Mouse (Mus musculus) CH12.LX (cell line): ENCODE measurements around the gene Actr2. TPM values are rescaled to one million over a fixed set of nuclear protein-coding genes. Genes with fewer than 3 reads are reported as not detected.

Experiments used
- DNase-seq: peaks from one replicate; pipeline ENCODE4 v3.0.0-alpha.2; 2013; ENCODE audit errors: extremely low read depth
- H3K27ac ChIP-seq: 2 replicates; pipeline ENCODE4 v1.5.1; 2012; ENCODE audit warnings: low read depth, mild to moderate bottlenecking, control low read depth, moderate library complexity; ENCODE audit not compliant: insufficient read depth
- H3K27me3 ChIP-seq: replicated peaks from 2 replicates; pipeline ENCODE3; 2012; ENCODE audit warnings: inconsistent platforms
- H3K36me3 ChIP-seq, 2 experiments: replicated peaks in 1 of 2; 2 replicates each; pipeline versions ENCODE3 to v1.6.1; 2012; ENCODE audit warnings: inconsistent platforms in 1 of 2, low read length in 1 of 2, mild to moderate bottlenecking in 1 of 2, mixed read lengths in 1 of 2, moderate library complexity in 1 of 2; ENCODE audit not compliant: control insufficient read depth in 1 of 2, insufficient read depth in 1 of 2
- H3K4me1 ChIP-seq, 2 experiments: 2 replicates each; pipeline ENCODE4 v1.6.1; 2012; ENCODE audit warnings: inconsistent platforms in 1 of 2, moderate library complexity in 1 of 2; ENCODE audit not compliant: insufficient read depth in 2 of 2, control insufficient read depth in 1 of 2
- H3K4me2 ChIP-seq: 2 replicates; pipeline ENCODE4 v1.6.1; 2012; ENCODE audit warnings: low read depth, mild to moderate bottlenecking, control low read depth; ENCODE audit not compliant: poor library complexity, insufficient read depth, severe bottlenecking
- H3K4me3 ChIP-seq, 3 experiments: fragments of 150-350 bp in 1 of 3; sonication (generic) in 1 of 3; replicated peaks in 1 of 3; 2 replicates each; pipeline versions ENCODE3 to v1.5.1; 2011 to 2012; ENCODE audit warnings: low read depth in 2 of 3, low read length in 2 of 3, mild to moderate bottlenecking in 2 of 3, moderate library complexity in 2 of 3, control low read depth in 1 of 3, improper control_type of control experiment in 1 of 3, inconsistent platforms in 1 of 3, mixed read lengths in 1 of 3; ENCODE audit not compliant: poor library complexity in 1 of 3
- H3K79me2 ChIP-seq: replicated peaks from 2 replicates; pipeline ENCODE4 v1.6.1; 2012; ENCODE audit warnings: mild to moderate bottlenecking, moderate library complexity; ENCODE audit not compliant: control insufficient read depth, poor library complexity, insufficient read depth, severe bottlenecking; ENCODE audit errors: extremely low read depth
- H3K9ac ChIP-seq: 2 replicates; pipeline ENCODE4 v1.6.1; 2012; ENCODE audit warnings: low read depth, mild to moderate bottlenecking, control low read depth, moderate library complexity; ENCODE audit not compliant: insufficient read depth
- H3K9me3 ChIP-seq: replicated peaks from 2 replicates; pipeline ENCODE3; 2012; ENCODE audit warnings: low read length, inconsistent platforms, mixed read lengths
- BHLHE40 ChIP-seq: IDR thresholded peaks from 2 replicates; pipeline ENCODE4 v1.6.1; 2011; ENCODE audit warnings: mild to moderate bottlenecking, low read depth, low read length, improper control_type of control experiment
- CHD2 ChIP-seq: IDR thresholded peaks from 2 replicates; pipeline ENCODE4 v1.6.1; 2011; ENCODE audit warnings: low read length, improper control_type of control experiment
- EP300 ChIP-seq: IDR thresholded peaks from 2 replicates; pipeline ENCODE4 v1.6.1; 2011; ENCODE audit warnings: low read length, improper control_type of control experiment
- GABPA ChIP-seq: IDR thresholded peaks from 2 replicates; pipeline ENCODE4 v1.6.1; 2012; ENCODE audit warnings: low read depth, low read length, improper control_type of control experiment, inconsistent platforms; ENCODE audit not compliant: insufficient replicate concordance
- IRF4 ChIP-seq: IDR thresholded peaks from 2 replicates; pipeline ENCODE4 v1.6.1; 2014; ENCODE audit warnings: low read depth, mild to moderate bottlenecking, inconsistent platforms, low read length, improper control_type of control experiment
- KAT2A ChIP-seq: IDR thresholded peaks from 2 replicates; pipeline ENCODE4 v1.6.1; 2012; ENCODE audit warnings: low read length, improper control_type of control experiment, inconsistent platforms; ENCODE audit not compliant: insufficient replicate concordance
- MAFK ChIP-seq: IDR thresholded peaks from 2 replicates; pipeline ENCODE4 v1.6.1; 2011; ENCODE audit warnings: low read length, improper control_type of control experiment; ENCODE audit not compliant: insufficient replicate concordance
- MAZ ChIP-seq: IDR thresholded peaks from 2 replicates; pipeline ENCODE4 v1.6.1; 2012; ENCODE audit warnings: low read depth, mild to moderate bottlenecking, inconsistent platforms, low read length, improper control_type of control experiment, moderate library complexity
- MYC ChIP-seq: IDR thresholded peaks from 2 replicates; pipeline ENCODE4 v1.6.1; 2011; ENCODE audit warnings: low read depth, mild to moderate bottlenecking, improper control_type of control experiment, low read length
- NELFE ChIP-seq: IDR thresholded peaks from 2 replicates; pipeline ENCODE4 v1.6.1; 2011; ENCODE audit warnings: low read depth, low read length, improper control_type of control experiment
- PAX5 ChIP-seq: IDR thresholded peaks from 2 replicates; pipeline ENCODE4 v1.6.1; 2012; ENCODE audit warnings: low read length, inconsistent platforms, mixed read lengths
- POLR2A ChIP-seq: IDR thresholded peaks from 2 replicates; pipeline ENCODE4 v1.6.1; 2011; ENCODE audit warnings: low read depth, mild to moderate bottlenecking, improper control_type of control experiment, low read length
- POLR2AphosphoS2 ChIP-seq: IDR thresholded peaks from 2 replicates; pipeline ENCODE4 v1.6.1; 2011; ENCODE audit warnings: low read depth, low read length, improper control_type of control experiment
- RAD21 ChIP-seq: IDR thresholded peaks from 2 replicates; pipeline ENCODE4 v1.6.1; 2011; ENCODE audit warnings: low read depth, mild to moderate bottlenecking, low read length, improper control_type of control experiment, moderate library complexity
- RCOR1 ChIP-seq: conservative IDR thresholded peaks from 2 replicates; pipeline ENCODE4 v1.6.1; 2012; ENCODE audit warnings: low read depth, mild to moderate bottlenecking, inconsistent platforms, low read length, improper control_type of control experiment
- SIN3A ChIP-seq: IDR thresholded peaks from 2 replicates; pipeline ENCODE4 v1.6.1; 2012; ENCODE audit warnings: low read length, improper control_type of control experiment, inconsistent platforms
- USF1 ChIP-seq: IDR thresholded peaks from 2 replicates; pipeline ENCODE4 v1.6.1; 2014; ENCODE audit warnings: low read depth, mild to moderate bottlenecking, inconsistent platforms, low read length, improper control_type of control experiment
- USF2 ChIP-seq: conservative IDR thresholded peaks from 2 replicates; pipeline ENCODE4 v1.6.1; 2011; ENCODE audit warnings: low read depth, low read length, improper control_type of control experiment
- dilution Hi-C: fragments of 300-500 bp; cut with MboI; formaldehyde crosslinking; loops from 2 replicates; pipeline ENCODE4 v1.14.3; 2020; ENCODE audit warnings: low sequenced_read_pairs; ENCODE audit not compliant: extremely low pct_unique_long_range_greater_than_20kb, extremely low pct_ligation_motif_present
- in situ Hi-C: fragments of 300-500 bp; cut with MboI; formaldehyde crosslinking; loops from 3 replicates; pipeline ENCODE4 v1.14.3; 2019; ENCODE audit warnings: low sequenced_read_pairs, low pct_ligation_motif_present, low pct_unique_long_range_greater_than_20kb, mixed read lengths
- polyA plus RNA-seq: library from polyadenylated mRNA; unstranded; fragments of >175 nt; gene quantifications from 2 replicates; pipeline ENCODE4 v1.2.1, GENCODE M21; 2012; ENCODE audit warnings: low read depth; ENCODE audit not compliant: insufficient read length
- total RNA-seq, 2 experiments: library from RNA; depleted of rRNA; stranded (reverse); fragments of 300-350 nt in 1 of 2; fragments of >200 nt in 1 of 2; gene quantifications; 2 replicates each; pipeline ENCODE4 v1.2.3; 2012 to 2014

Gene Actr2
- total and polyA plus RNA-seq, 3 experiments = 141 to 327 (median 189) TPM

DNA sequence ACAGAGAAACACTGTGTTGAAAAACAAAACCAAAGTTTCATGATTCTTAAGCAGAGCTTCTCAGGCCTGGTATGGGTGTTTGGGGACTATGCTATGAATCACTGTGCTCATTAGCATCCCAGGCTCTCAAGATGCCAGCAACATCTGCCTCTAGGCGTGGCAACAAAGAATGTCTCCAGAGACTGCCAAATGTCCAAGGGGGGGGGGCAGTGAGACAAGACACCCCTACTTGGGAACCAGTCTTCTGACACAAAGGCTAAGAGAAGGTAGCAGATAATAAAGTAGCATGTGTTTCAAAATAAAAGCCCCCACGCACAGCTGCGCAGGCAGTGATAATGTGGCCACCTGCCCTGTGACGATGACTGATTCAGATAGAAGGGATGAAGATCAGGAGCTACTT, 69.5 kb downstream of the Actr2 start:
- H3K4me1 ChIP-seq = peaks cover 19 to 51% of the 10 kb centered on the region in 2 experiments
- no peaks in the 10 kb centered on the region for H3K27me3 ChIP-seq
- in situ Hi-C loops (loop anchor here (10.0 kb wide), 1 partner anchor 208 kb away; no protein-coding TSS in a partner anchor), dilution Hi-C loops (no loop called here)
- peak overlapping the region; percentile 17 for H3K4me2 ChIP-seq
- peaks cover 2% of the 10 kb centered on the region for H3K9me3 ChIP-seq
- 0 out of 2 replicates have a peak, but pooled peaks have one; percentile 36 for TF ChIP-seq EP300
- TF ChIP-seq BHLHE40 = 0 out of 2 replicates have a peak, but pooled peaks have one; percentile 15
- no peak for TF ChIP-seq POLR2AphosphoS2
- no peak for TF ChIP-seq RCOR1
- TF ChIP-seq MAZ = 0 out of 2 replicates have a peak, but pooled peaks have one; percentile 55
- 0 out of 2 replicates have a peak, but pooled peaks have one; percentile 4 for TF ChIP-seq IRF4
- H3K27ac ChIP-seq = peak overlapping the region; percentile 50
- no peak overlapping the region for H3K9ac ChIP-seq
- no peak overlapping the region for H3K4me3 ChIP-seq
- DNase-seq = peak; percentile 82
- no peaks in the 10 kb centered on the region for H3K79me2 ChIP-seq
- H3K36me3 ChIP-seq = no peaks in the 10 kb centered on the region

DNA sequence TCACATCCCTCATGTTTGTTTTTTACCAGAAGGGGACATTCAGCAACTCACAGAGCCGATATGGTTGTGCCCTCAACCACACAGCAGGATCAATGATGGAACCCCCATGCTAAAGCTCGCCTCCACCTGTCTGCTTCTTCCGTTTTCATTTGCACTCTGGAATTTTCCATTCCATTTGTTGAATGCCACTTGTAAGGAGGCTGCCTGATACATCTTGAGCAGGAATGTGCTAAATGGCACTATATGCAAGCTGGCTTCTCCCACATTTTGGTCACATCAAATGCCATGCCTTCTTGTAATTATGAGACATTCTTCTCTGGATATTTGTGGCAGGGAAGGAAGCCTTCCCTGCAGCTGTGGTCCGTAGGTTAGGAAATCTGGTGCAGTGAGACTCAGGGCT, 70.6 kb downstream of the Actr2 start:
- Histone ChIP-seq H3K9me3 (peaks cover 2% of the 10 kb centered on the region), H3K27me3 (no peaks in the 10 kb centered on the region), H3K4me2 (peak overlapping the region; percentile 33; the same call in 1 of the 2 replicates), H3K36me3 (no peaks in the 10 kb centered on the region)
- DNase-seq = no peak
- in situ Hi-C loops (loop anchor here (10.0 kb wide), 1 partner anchor 207 kb away; no protein-coding TSS in a partner anchor), dilution Hi-C loops (no loop called here)
- TF ChIP-seq BHLHE40 (no peak), GABPA (no peak), PAX5 (no peak), RCOR1 (no peak), USF1 (no peak), SIN3A (no peak), MYC (no peak), USF2 (no peak), RAD21 (no peak), POLR2A (no peak), MAFK (no peak), NELFE (no peak), KAT2A (no peak), CHD2 (no peak)
- TF ChIP-seq, all 38 proteins: peak for 0
- Histone ChIP-seq H3K9ac (no peak overlapping the region), H3K4me3 (peak overlapping the region in 1 of 3 experiments; percentile 0), H3K79me2 (no peaks in the 10 kb centered on the region), H3K4me1 (peaks cover 30 to 63% of the 10 kb centered on the region in 2 experiments), H3K27ac (0 out of 2 replicates have a peak overlapping the region, but pooled peaks have one; percentile 5)
